Comparison of ENCODE assay signal across 23 mouse cellular contexts in the genomic region with DNA sequence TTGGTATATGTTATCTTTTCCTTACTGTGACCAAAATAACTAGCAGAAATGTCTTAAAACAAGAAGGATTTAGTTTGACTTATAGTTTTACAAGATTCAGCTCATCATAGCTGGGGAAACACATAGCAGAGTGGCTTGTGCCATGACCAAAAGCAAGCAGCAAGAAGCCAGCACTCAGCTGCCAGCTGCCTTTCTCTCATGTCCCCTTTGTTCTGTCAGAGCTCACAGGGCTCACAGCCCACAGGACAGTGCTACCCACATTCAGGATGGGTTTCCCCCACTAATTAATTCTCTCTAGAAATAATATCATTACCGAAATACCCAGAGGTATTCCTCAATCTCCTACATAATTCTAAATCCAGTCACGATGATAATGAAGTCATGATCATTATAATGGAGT. TPM values are rescaled to one million over a fixed set of nuclear protein-coding genes. Genes with fewer than 3 reads are reported as not detected.
DNase-seq lines count a peak whose midpoint lies in the region; ATAC-seq and TF ChIP-seq lines count a peak whose summit lies in the region.
"Had no signal": no experiment of that assay in that cellular context is flagged by ENCODE, and none has a peak within 500 bp of the region (broad histone marks: within the 10 kb centered on the region; RNA-seq: fewer than 3 reads in every experiment).

No protein-coding gene starts in this region.

- H3K4me3 ChIP-seq in hindbrain, embryonic 13.5 days, result no peak overlapping the region
- no peak overlapping the region for H3K4me3 ChIP-seq in hindbrain, embryonic 12.5 days
- H3K4me3 ChIP-seq in midbrain, embryonic 13.5 days (replicated peaks), result no peak overlapping the region
- H3K4me3 ChIP-seq in midbrain, postnatal 0 days (ENCODE audit: low read depth, low read length), result no peak overlapping the region
- H3K4me3 ChIP-seq: embryonic facial prominence, embryonic 13.5 days; erythroblast, embryonic 14.5 days; forebrain, embryonic 13.5 days; gastrocnemius, adult 2 months; intestine, embryonic 15.5 days; limb, embryonic 10.5 days; liver, embryonic 15.5 days; midbrain, embryonic 12.5 days; neural tube, embryonic 15.5 days had no signal

- no peaks in the 10 kb centered on the region for H3K36me3 ChIP-seq in hindbrain, embryonic 13.5 days
- no peaks in the 10 kb centered on the region for H3K36me3 ChIP-seq in hindbrain, embryonic 12.5 days
- H3K36me3 ChIP-seq in midbrain, embryonic 13.5 days, result no peaks in the 10 kb centered on the region
- H3K36me3 ChIP-seq in midbrain, postnatal 0 days (ENCODE audit: insufficient read depth, low read length), result no peaks in the 10 kb centered on the region
- H3K36me3 ChIP-seq: embryonic facial prominence, embryonic 13.5 days; intestine, embryonic 15.5 days; limb, embryonic 10.5 days; liver, embryonic 15.5 days; midbrain, embryonic 12.5 days; neural tube, embryonic 15.5 days had no signal

- H3K4me2 ChIP-seq in hindbrain, embryonic 13.5 days, result no peak overlapping the region
- H3K4me2 ChIP-seq in hindbrain, embryonic 12.5 days (replicated peaks), result no peak overlapping the region
- no peak overlapping the region for H3K4me2 ChIP-seq in midbrain, embryonic 13.5 days (replicated peaks)
- H3K4me2 ChIP-seq in midbrain, postnatal 0 days (ENCODE audit: low read depth, low read length, poor library complexity, severe bottlenecking), result no peak overlapping the region
- H3K4me2 ChIP-seq: embryonic facial prominence, embryonic 13.5 days; forebrain, embryonic 13.5 days; heart, embryonic 11.5 days; intestine, embryonic 15.5 days; liver, embryonic 15.5 days; midbrain, embryonic 12.5 days; neural tube, embryonic 15.5 days had no signal

- H3K27ac ChIP-seq in hindbrain, embryonic 13.5 days, result peak overlapping the region; percentile 19; the same call in 1 of the 2 replicates
- H3K27ac ChIP-seq in hindbrain, embryonic 12.5 days, result no peak overlapping the region
- H3K27ac ChIP-seq in midbrain, embryonic 13.5 days, result peak overlapping the region; percentile 35; the same call in 1 of the 2 replicates
- no peak overlapping the region for H3K27ac ChIP-seq in midbrain, postnatal 0 days (ENCODE audit: low read depth, low read length)
- H3K27ac ChIP-seq: embryonic facial prominence, embryonic 13.5 days; forebrain, embryonic 13.5 days; gastrocnemius, adult 2 months; intestine, embryonic 15.5 days; limb, embryonic 10.5 days; liver, embryonic 15.5 days; midbrain, embryonic 12.5 days; neural tube, embryonic 15.5 days had no signal

- DNase-seq in midbrain, postnatal 0 days (ENCODE audit: low spot score), result no peak
- peak; percentile 27 for DNase-seq in thymus, postnatal 4 days
- no peak for DNase-seq in thymus, postnatal 25 days
- no peak for DNase-seq in left cerebral cortex, postnatal 10 days (ENCODE audit: extremely low spot score in 1 of 2, low spot score in 2 of 2)
- DNase-seq: cerebellum, adult 2 months; cerebellum, postnatal 36 days; embryo, embryonic 11 days; right cerebral cortex, adult 18-20 months had no signal

- no peak for ATAC-seq in hindbrain, embryonic 13.5 days (ENCODE audit: low FRiP score)
- ATAC-seq in hindbrain, embryonic 12.5 days (ENCODE audit: low FRiP score), result no peak
- ATAC-seq in midbrain, embryonic 13.5 days, result no peak
- no peak for ATAC-seq in midbrain, postnatal 0 days (ENCODE audit: low FRiP score)
- ATAC-seq: activated CD4-positive, CD25-positive, alpha-beta regulatory T cell, adult 4 months; forebrain, embryonic 13.5 days; hindbrain, embryonic 16.5 days; intestine, embryonic 15.5 days had no signal

- H3K27me3 ChIP-seq in hindbrain, embryonic 13.5 days, result 0 out of 2 replicates have a peak, but pooled peaks cover 4% of the 10 kb centered on the region
- H3K27me3 ChIP-seq in hindbrain, embryonic 12.5 days, result no peaks in the 10 kb centered on the region
- no peaks in the 10 kb centered on the region for H3K27me3 ChIP-seq in midbrain, embryonic 13.5 days
- no peaks in the 10 kb centered on the region for H3K27me3 ChIP-seq in midbrain, postnatal 0 days (ENCODE audit: insufficient read depth, low read length)
- H3K27me3 ChIP-seq: embryonic facial prominence, embryonic 13.5 days; forebrain, embryonic 13.5 days; intestine, embryonic 15.5 days; liver, embryonic 15.5 days; midbrain, embryonic 12.5 days; neural tube, embryonic 15.5 days had no signal

- no peak for TF ChIP-seq CTCF in midbrain, postnatal 0 days (IDR thresholded peaks at IDR 0.05)

- H3K9me3 ChIP-seq in hindbrain, embryonic 13.5 days, result no peaks in the 10 kb centered on the region
- H3K9me3 ChIP-seq in hindbrain, embryonic 12.5 days (replicated peaks), result no peaks in the 10 kb centered on the region
- H3K9me3 ChIP-seq in midbrain, embryonic 13.5 days, result no peaks in the 10 kb centered on the region
- no peaks in the 10 kb centered on the region for H3K9me3 ChIP-seq in midbrain, postnatal 0 days (ENCODE audit: low read length)
- H3K9me3 ChIP-seq: embryonic facial prominence, embryonic 13.5 days; forebrain, embryonic 13.5 days; intestine, embryonic 15.5 days; limb, embryonic 10.5 days; liver, embryonic 15.5 days; midbrain, embryonic 12.5 days; neural tube, embryonic 15.5 days had no signal

- WGBS in hindbrain, embryonic 13.5 days, result 74% methylated on average over 2 of the region's 2 CpGs
- 76% methylated on average over 2 of the region's 2 CpGs for WGBS in hindbrain, embryonic 12.5 days
- 69% methylated on average over 2 of the region's 2 CpGs for WGBS in midbrain, embryonic 13.5 days
- 50% methylated on average over 2 of the region's 2 CpGs for WGBS in midbrain, postnatal 0 days

- H3K9ac ChIP-seq in hindbrain, embryonic 13.5 days, result no peak overlapping the region
- no peak overlapping the region for H3K9ac ChIP-seq in hindbrain, embryonic 12.5 days
- no peak overlapping the region for H3K9ac ChIP-seq in midbrain, embryonic 13.5 days (replicated peaks)
- H3K9ac ChIP-seq in midbrain, postnatal 0 days (replicated peaks; ENCODE audit: low read length, poor library complexity, severe bottlenecking), result no peak overlapping the region
- H3K9ac ChIP-seq: embryonic facial prominence, embryonic 13.5 days; forebrain, embryonic 13.5 days; intestine, embryonic 15.5 days; liver, embryonic 15.5 days; midbrain, embryonic 12.5 days; neural tube, embryonic 15.5 days had no signal

- intact Hi-C loops in left cerebral cortex, postnatal 10 days (cut with DNase I), result no loop called here

- H3K4me1 ChIP-seq in hindbrain, embryonic 13.5 days (replicated peaks), result peaks cover 14% of the 10 kb centered on the region
- peaks cover 7% of the 10 kb centered on the region for H3K4me1 ChIP-seq in hindbrain, embryonic 12.5 days
- H3K4me1 ChIP-seq in midbrain, embryonic 13.5 days (replicated peaks), result peaks cover 24% of the 10 kb centered on the region
- peaks cover 3% of the 10 kb centered on the region; the same call in 1 of the 2 replicates for H3K4me1 ChIP-seq in midbrain, postnatal 0 days (ENCODE audit: insufficient read depth, low read length)

RNA-seq across cellular contexts. Expression of a gene that starts 1.8 kb away (rescaled TPM):
- 18.5 and 19.8 TPM in 2 replicates for polyA plus RNA-seq in hindbrain, embryonic 13.5 days (2015; fragmentation: Nextera tagmentation; extraction: Ambion mirVana)
- 20.1 and 20.2 TPM in 2 replicates for polyA plus RNA-seq in hindbrain, embryonic 12.5 days (2016; fragmentation: Nextera tagmentation; extraction: Ambion mirVana)
- polyA plus RNA-seq in midbrain, embryonic 13.5 days (2015; fragmentation: Nextera tagmentation; extraction: Ambion mirVana), result 16.0 and 18.9 TPM in 2 replicates
- 14.6 and 21.9 TPM in 2 replicates for total RNA-seq in midbrain, postnatal 0 days (2014; rRNA removed)
- polyA plus RNA-seq in midbrain, postnatal 0 days (2015; fragmentation: Nextera tagmentation; extraction: Ambion mirVana), result 11.4 and 11.5 TPM in 2 replicates
- 10 to 100 TPM; 13.8 to 15.8 TPM for total RNA-seq in left cerebral cortex, postnatal 10 days (2021)

RNA-seq across cellular contexts. Expression of a gene that starts 43.6 kb away (rescaled TPM):
- polyA plus RNA-seq in hindbrain, embryonic 13.5 days (2015; fragmentation: Nextera tagmentation; extraction: Ambion mirVana), result 13.3 and 14.7 TPM in 2 replicates
- polyA plus RNA-seq in hindbrain, embryonic 12.5 days (2016; fragmentation: Nextera tagmentation; extraction: Ambion mirVana), result 17.0 and 17.5 TPM in 2 replicates
- polyA plus RNA-seq in midbrain, embryonic 13.5 days (2015; fragmentation: Nextera tagmentation; extraction: Ambion mirVana), result 13.4 and 13.8 TPM in 2 replicates
- total RNA-seq in midbrain, postnatal 0 days (2014; rRNA removed), result 18.2 and 33.2 TPM in 2 replicates
- 17.4 and 19.2 TPM in 2 replicates for polyA plus RNA-seq in midbrain, postnatal 0 days (2015; fragmentation: Nextera tagmentation; extraction: Ambion mirVana)
- total RNA-seq in left cerebral cortex, postnatal 10 days (2021), result 10 to 100 TPM; 66.1 to 78.1 TPM

Comparison
In these comparisons a context has a peak if more than half of its experiments do, and no peak if none do; other contexts are left out.
1. H3K27ac ChIP-seq: peak in hindbrain, embryonic 13.5 days (single experiment) and midbrain, embryonic 13.5 days (single experiment); none in hindbrain, embryonic 12.5 days (single experiment) and midbrain, postnatal 0 days (single experiment).